Mouse (Mus musculus) hindbrain, embryonic 15.5 days (tissue): ENCODE measurements around the gene Gsg1l. TPM values are rescaled to one million over a fixed set of nuclear protein-coding genes. Genes with fewer than 3 reads are reported as not detected.

Experiments
- ATAC-seq: fragments of 200-750 bp; cut with Nextera tagmentation; 2 replicates; pipeline ENCODE4 v1.8.0; 2017; ENCODE audit warnings: low read depth, moderate number of reproducible peaks, moderate TSS enrichment; ENCODE audit not compliant: low FRiP score
- H3K27ac ChIP-seq: fragments of 300-500 bp; sonication (generic); replicated peaks from 2 replicates; pipeline ENCODE4 v1.5.1; 2015; ENCODE audit warnings: mild to moderate bottlenecking, inconsistent platforms
- H3K27me3 ChIP-seq: fragments of 300-500 bp; sonication (generic); 2 replicates; pipeline ENCODE4 v1.6.1; 2015; ENCODE audit warnings: control low read depth, inconsistent platforms
- H3K36me3 ChIP-seq: fragments of 300-500 bp; sonication (generic); 2 replicates; pipeline ENCODE4 v1.6.1; 2015; ENCODE audit warnings: control low read depth, inconsistent platforms
- H3K4me1 ChIP-seq: fragments of 300-500 bp; sonication (generic); replicated peaks from 2 replicates; pipeline ENCODE4 v1.6.1; 2015; ENCODE audit warnings: control low read depth, inconsistent platforms
- H3K4me2 ChIP-seq: fragments of 300-500 bp; sonication (generic); 2 replicates; pipeline ENCODE4 v1.6.1; 2015; ENCODE audit warnings: moderate library complexity, mild to moderate bottlenecking, inconsistent platforms
- H3K4me3 ChIP-seq: fragments of 300-500 bp; sonication (generic); 2 replicates; pipeline ENCODE4 v1.5.1; 2015; ENCODE audit warnings: mild to moderate bottlenecking, inconsistent platforms
- H3K9ac ChIP-seq: fragments of 300-500 bp; sonication (generic); 2 replicates; pipeline ENCODE4 v1.6.1; 2015; ENCODE audit warnings: inconsistent platforms
- H3K9me3 ChIP-seq: fragments of 300-500 bp; sonication (generic); 2 replicates; pipeline ENCODE4 v1.6.1; 2016; ENCODE audit warnings: control low read depth, inconsistent platforms
- WGBS: fragments of 180-500 bp; shearing (Covaris S2); methylation state at CpG from one replicate; pipeline ENCODE4 v1.1.7; 2015; 5-methylcytosine and 5-hydroxymethylcytosine counted together
- polyA plus RNA-seq: library from polyadenylated mRNA; unstranded; fragments of >200 nt; fragmentation: Nextera tagmentation; extraction: Ambion mirVana; gene quantifications from 2 replicates; pipeline ENCODE4 v1.2.1, GENCODE M21; 2015

The Gsg1l gene
- polyA plus RNA-seq, 1 experiment from 2014 or later: 18.4 TPM

DNA sequence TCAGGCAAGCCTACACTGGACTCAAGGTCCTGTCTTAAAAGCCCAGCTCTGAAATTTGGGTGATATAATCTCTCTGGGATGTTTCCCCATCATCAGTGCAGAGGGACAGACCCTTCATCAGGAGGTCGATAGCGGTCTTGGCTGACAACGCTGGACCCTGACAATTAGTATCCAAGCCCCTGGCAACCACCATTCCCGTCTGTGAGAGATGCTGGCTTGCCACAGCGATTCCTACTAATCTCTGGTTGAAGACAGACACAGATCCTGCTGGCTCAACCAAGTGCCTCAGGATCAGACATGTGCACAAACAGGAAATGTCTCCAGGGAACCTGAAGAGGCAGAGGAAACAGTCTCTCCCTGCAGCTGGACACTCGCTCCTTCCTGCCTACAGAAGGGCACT is 62.2 kb downstream of the Gsg1l start:
- H3K4me3 ChIP-seq: no peak overlapping the region
- no peak overlapping the region for H3K4me2 ChIP-seq
- no peaks in the 10 kb centered on the region for H3K27me3 ChIP-seq
- no peaks in the 10 kb centered on the region for H3K36me3 ChIP-seq
- 0 out of 2 replicates have a peak overlapping the region, but pooled peaks have one; percentile 18 for H3K27ac ChIP-seq
- H3K4me1 ChIP-seq: peaks cover 20% of the 10 kb centered on the region
- WGBS: 38% methylated on average over 6 of the region's 6 CpGs
- no peaks in the 10 kb centered on the region for H3K9me3 ChIP-seq
- ATAC-seq: no peak
- H3K9ac ChIP-seq: no peak overlapping the region

GRCm38 (mm10) chr7:126019321-126019720 is 62.9 kb downstream of the Gsg1l start:
- no peaks in the 10 kb centered on the region for H3K9me3 ChIP-seq
- H3K27ac ChIP-seq: no peak overlapping the region
- WGBS: 22% methylated on average over 9 of the region's 9 CpGs
- peaks cover 20% of the 10 kb centered on the region for H3K4me1 ChIP-seq
- no peaks in the 10 kb centered on the region for H3K27me3 ChIP-seq
- H3K4me2 ChIP-seq: no peak overlapping the region
- H3K4me3 ChIP-seq: no peak overlapping the region
- H3K36me3 ChIP-seq: no peaks in the 10 kb centered on the region
- no peak for ATAC-seq
- H3K9ac ChIP-seq: no peak overlapping the region

DNA sequence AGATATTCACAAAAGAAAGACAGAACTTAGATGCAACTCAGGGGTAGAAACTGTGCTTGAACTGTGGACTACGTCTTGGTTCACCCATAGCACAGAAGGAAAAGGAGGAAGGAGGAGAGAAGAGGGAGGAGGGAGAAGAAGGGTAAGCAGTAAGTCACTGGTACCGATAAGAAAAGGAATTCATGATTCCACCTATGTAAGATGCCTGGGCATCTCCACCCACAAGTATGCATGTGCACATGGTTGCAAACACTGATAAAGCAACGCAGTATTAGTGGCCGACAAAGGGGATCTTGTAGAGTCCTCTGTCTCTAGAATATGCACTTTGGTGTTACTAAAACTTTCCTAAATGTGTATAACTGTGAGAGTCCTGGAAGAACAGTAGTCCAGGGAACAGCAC is 64.8 kb downstream of the Gsg1l start:
- 96% methylated on average over 4 of the region's 4 CpGs for WGBS
- Histone ChIP-seq H3K4me3 (no peak overlapping the region), H3K4me2 (no peak overlapping the region), H3K36me3 (no peaks in the 10 kb centered on the region), H3K4me1 (peaks cover 27% of the 10 kb centered on the region), H3K27me3 (no peaks in the 10 kb centered on the region), H3K9ac (no peak overlapping the region), H3K9me3 (no peaks in the 10 kb centered on the region), H3K27ac (no peak overlapping the region)
- no peak for ATAC-seq

GRCm38 (mm10) chr7:126012325-126013021 is 69.7 kb downstream of the Gsg1l start:
- WGBS: 56% methylated on average over 11 of the region's 11 CpGs
- Histone ChIP-seq H3K4me3 (no peak overlapping the region), H3K27me3 (no peaks in the 10 kb centered on the region), H3K36me3 (no peaks in the 10 kb centered on the region), H3K9ac (no peak overlapping the region), H3K4me1 (peaks cover 42% of the 10 kb centered on the region), H3K4me2 (no peak overlapping the region), H3K27ac (no peak overlapping the region), H3K9me3 (no peaks in the 10 kb centered on the region)
- no peak for ATAC-seq

DNA sequence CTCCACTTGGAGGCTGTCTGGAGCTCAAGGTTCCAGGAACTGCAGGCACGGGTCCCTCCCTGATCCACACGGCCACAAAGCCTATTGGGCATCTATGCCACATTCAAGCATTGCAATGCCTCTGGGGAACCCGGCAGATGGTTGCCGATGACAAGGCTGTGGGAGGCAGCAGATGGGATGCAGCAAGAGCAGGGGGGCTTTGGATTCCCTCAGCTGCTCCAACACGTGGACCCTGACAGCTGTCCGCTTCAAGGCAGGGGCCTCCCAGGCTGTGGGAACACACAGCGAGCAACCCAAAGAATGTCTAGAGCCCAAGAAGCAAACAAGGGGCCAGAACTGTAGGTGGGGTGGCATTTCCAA is 73.4 kb downstream of the Gsg1l start:
- H3K4me3 ChIP-seq: no peak overlapping the region
- peak; percentile 69 for ATAC-seq
- WGBS: 15% methylated on average over 7 of the region's 7 CpGs
- no peaks in the 10 kb centered on the region for H3K27me3 ChIP-seq
- H3K9me3 ChIP-seq: no peaks in the 10 kb centered on the region
- no peaks in the 10 kb centered on the region for H3K36me3 ChIP-seq
- H3K9ac ChIP-seq: no peak overlapping the region
- peaks cover 50% of the 10 kb centered on the region for H3K4me1 ChIP-seq
- H3K27ac ChIP-seq: no peak overlapping the region; the same call in 1 of the 2 replicates
- H3K4me2 ChIP-seq: no peak overlapping the region

GRCm38 (mm10) chr7:126008139-126008788 is 73.9 kb downstream of the Gsg1l start:
- H3K4me1 ChIP-seq: peaks cover 50% of the 10 kb centered on the region
- no peaks in the 10 kb centered on the region for H3K9me3 ChIP-seq
- H3K9ac ChIP-seq: no peak overlapping the region
- no peak overlapping the region for H3K4me3 ChIP-seq
- no peak overlapping the region; the same call in 1 of the 2 replicates for H3K27ac ChIP-seq
- no peaks in the 10 kb centered on the region for H3K27me3 ChIP-seq
- no peak for ATAC-seq
- H3K4me2 ChIP-seq: no peak overlapping the region
- 37% methylated on average over 4 of the region's 4 CpGs for WGBS
- no peaks in the 10 kb centered on the region for H3K36me3 ChIP-seq

GRCm38 (mm10) chr7:126007132-126007910 is 74.9 kb downstream of the Gsg1l start:
- ATAC-seq: no peak
- H3K9ac ChIP-seq: no peak overlapping the region
- no peak overlapping the region for H3K4me2 ChIP-seq
- H3K4me1 ChIP-seq: peaks cover 42% of the 10 kb centered on the region
- H3K9me3 ChIP-seq: no peaks in the 10 kb centered on the region
- no peak overlapping the region; the same call in 1 of the 2 replicates for H3K27ac ChIP-seq
- H3K4me3 ChIP-seq: no peak overlapping the region
- 47% methylated on average over 10 of the region's 10 CpGs for WGBS
- no peaks in the 10 kb centered on the region for H3K27me3 ChIP-seq
- no peaks in the 10 kb centered on the region for H3K36me3 ChIP-seq

GRCm38 (mm10) chr7:126005274-126005673 is 76.9 kb downstream of the Gsg1l start:
- Histone ChIP-seq H3K4me3 (no peak overlapping the region), H3K27me3 (no peaks in the 10 kb centered on the region), H3K27ac (peak overlapping the region; percentile 52), H3K9ac (no peak overlapping the region), H3K4me1 (peaks cover 31% of the 10 kb centered on the region), H3K4me2 (no peak overlapping the region), H3K36me3 (no peaks in the 10 kb centered on the region), H3K9me3 (no peaks in the 10 kb centered on the region)
- ATAC-seq: no peak
- 28% methylated on average over 5 of the region's 5 CpGs for WGBS

DNA sequence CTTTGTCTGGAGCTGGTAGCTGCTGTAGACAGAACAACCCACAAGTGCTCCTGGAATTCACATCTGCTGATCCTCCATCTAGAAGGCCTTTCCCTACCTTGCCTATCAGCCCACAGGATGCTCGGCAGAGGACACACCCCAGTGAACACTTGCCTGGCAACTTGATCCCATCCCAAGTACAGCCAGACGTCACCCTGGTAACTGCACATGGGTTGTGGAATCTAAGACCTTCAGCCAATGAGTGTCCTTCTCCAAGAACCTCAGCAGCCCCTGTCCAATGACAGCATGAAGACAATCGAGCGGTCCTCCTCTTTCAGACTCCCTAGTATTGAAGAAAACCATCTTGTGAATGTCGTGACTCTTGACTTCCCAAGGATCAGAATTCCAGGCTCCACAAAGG is 80.5 kb downstream of the Gsg1l start:
- 51% methylated on average over 5 of the region's 5 CpGs for WGBS
- H3K4me1 ChIP-seq: peaks cover 7% of the 10 kb centered on the region; the same call in 1 of the 2 replicates

DNA sequence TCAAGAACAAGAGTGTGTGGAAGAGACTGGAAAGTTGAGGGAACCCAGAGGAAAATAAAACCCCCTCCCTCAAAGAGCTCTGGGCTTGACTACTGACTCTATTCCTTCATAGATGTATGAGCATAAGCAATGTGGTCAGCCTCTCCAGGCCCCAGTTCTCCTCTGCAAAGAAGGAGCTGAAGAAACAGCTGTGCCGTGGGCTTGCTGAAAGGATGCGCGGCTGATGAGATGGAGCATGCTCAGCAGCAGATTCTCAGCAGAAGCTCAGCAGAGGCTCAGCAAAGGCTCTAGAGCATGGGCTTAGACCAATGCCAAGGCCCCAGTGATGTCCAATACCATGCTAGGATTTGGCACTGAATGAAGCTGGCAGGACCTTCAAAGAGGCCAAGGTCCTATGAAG is 82.3 kb downstream of the Gsg1l start:
- Histone ChIP-seq H3K9me3 (no peaks in the 10 kb centered on the region), H3K4me3 (no peak overlapping the region), H3K9ac (no peak overlapping the region), H3K27ac (no peak overlapping the region), H3K4me1 (peaks cover 4% of the 10 kb centered on the region; the same call in 1 of the 2 replicates), H3K27me3 (no peaks in the 10 kb centered on the region), H3K4me2 (no peak overlapping the region), H3K36me3 (no peaks in the 10 kb centered on the region)
- 96% methylated on average over 3 of the region's 3 CpGs for WGBS
- ATAC-seq: no peak

More for the DNA sequence above, 80.5 kb downstream of the Gsg1l start:
- no peak for ATAC-seq
- no peaks in the 10 kb centered on the region for H3K36me3 ChIP-seq
- H3K9ac ChIP-seq: no peak overlapping the region
- H3K27me3 ChIP-seq: no peaks in the 10 kb centered on the region
- no peak overlapping the region for H3K4me2 ChIP-seq
- no peaks in the 10 kb centered on the region for H3K9me3 ChIP-seq
- no peak overlapping the region for H3K4me3 ChIP-seq
- H3K27ac ChIP-seq: no peak overlapping the region

- no peaks in the 10 kb centered on the region for H3K27me3 ChIP-seq
- ATAC-seq: no peak
- no peak overlapping the region for H3K4me2 ChIP-seq
- H3K9me3 ChIP-seq: no peaks in the 10 kb centered on the region
- H3K4me3 ChIP-seq: no peak overlapping the region
- H3K27ac ChIP-seq: no peak overlapping the region
- no peaks in the 10 kb centered on the region for H3K36me3 ChIP-seq
- WGBS: 100% methylated on average over 1 of the region's 1 CpGs
- H3K4me1 ChIP-seq: peaks cover 10% of the 10 kb centered on the region
- H3K9ac ChIP-seq: no peak overlapping the region
Measured at GRCm38 (mm10) chr7:125996151-125996550, 86.1 kb downstream of the Gsg1l start.

- Histone ChIP-seq H3K27ac (peak overlapping the region; percentile 62), H3K4me3 (no peak overlapping the region), H3K27me3 (no peaks in the 10 kb centered on the region), H3K9me3 (no peaks in the 10 kb centered on the region), H3K36me3 (no peaks in the 10 kb centered on the region), H3K4me1 (peaks cover 25% of the 10 kb centered on the region), H3K4me2 (no peak overlapping the region), H3K9ac (no peak overlapping the region)
- ATAC-seq: peak; percentile 44
- 46% methylated on average over 6 of the region's 6 CpGs for WGBS
Measured at GRCm38 (mm10) chr7:125992356-125992891, 89.8 kb downstream of the Gsg1l start.
